Mouse (Mus musculus): Measurements from ENCODE around the gene Ttc19.
"Not testable (repeated sequence)": the region's sequence is repeated elsewhere in the genome, so short reads cannot be mapped to it uniquely, and the experiment has no call there.

DNA sequence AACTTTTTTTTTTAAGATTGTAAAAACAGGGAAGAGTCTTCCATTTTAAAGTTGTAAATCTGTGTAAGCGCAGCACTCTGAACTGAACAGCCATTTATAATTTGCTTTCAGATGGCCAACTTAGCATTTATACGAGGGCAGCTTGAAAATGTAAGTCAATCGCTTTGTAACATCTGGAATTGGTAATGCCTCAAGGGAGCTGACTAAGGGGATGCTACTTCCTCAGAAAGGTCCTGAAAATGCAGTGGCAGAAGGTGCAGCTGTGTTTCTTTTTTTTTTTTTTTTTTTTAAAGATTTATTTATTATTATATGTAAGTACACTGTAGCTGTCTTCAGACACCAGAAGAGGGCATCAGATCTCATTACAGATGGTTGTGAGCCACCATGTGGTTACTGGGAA is 2.7 kb downstream of the Ttc19 start:
- TF ChIP-seq CTCF (IDR thresholded peaks at IDR 0.05; ENCODE audit: borderline replicate concordance, extremely low read depth, insufficient read depth, insufficient read length); POLR2A (IDR thresholded peaks at IDR 0.05; ENCODE audit: borderline replicate concordance, extremely low read depth, insufficient read depth, insufficient read length, poor library complexity, severe bottlenecking): not testable (repeated sequence)

All from brain, embryonic 14.5 days (tissue).